Mouse (Mus musculus): Measurements from ENCODE around the gene Rhbdd3. TPM values are rescaled to one million over a fixed set of nuclear protein-coding genes. Genes with fewer than 3 reads are reported as not detected.

Rhbdd3 gene
- total and polyA plus RNA-seq, 2 experiments from 2014 or later = 50.4 to 67.1 TPM

DNA sequence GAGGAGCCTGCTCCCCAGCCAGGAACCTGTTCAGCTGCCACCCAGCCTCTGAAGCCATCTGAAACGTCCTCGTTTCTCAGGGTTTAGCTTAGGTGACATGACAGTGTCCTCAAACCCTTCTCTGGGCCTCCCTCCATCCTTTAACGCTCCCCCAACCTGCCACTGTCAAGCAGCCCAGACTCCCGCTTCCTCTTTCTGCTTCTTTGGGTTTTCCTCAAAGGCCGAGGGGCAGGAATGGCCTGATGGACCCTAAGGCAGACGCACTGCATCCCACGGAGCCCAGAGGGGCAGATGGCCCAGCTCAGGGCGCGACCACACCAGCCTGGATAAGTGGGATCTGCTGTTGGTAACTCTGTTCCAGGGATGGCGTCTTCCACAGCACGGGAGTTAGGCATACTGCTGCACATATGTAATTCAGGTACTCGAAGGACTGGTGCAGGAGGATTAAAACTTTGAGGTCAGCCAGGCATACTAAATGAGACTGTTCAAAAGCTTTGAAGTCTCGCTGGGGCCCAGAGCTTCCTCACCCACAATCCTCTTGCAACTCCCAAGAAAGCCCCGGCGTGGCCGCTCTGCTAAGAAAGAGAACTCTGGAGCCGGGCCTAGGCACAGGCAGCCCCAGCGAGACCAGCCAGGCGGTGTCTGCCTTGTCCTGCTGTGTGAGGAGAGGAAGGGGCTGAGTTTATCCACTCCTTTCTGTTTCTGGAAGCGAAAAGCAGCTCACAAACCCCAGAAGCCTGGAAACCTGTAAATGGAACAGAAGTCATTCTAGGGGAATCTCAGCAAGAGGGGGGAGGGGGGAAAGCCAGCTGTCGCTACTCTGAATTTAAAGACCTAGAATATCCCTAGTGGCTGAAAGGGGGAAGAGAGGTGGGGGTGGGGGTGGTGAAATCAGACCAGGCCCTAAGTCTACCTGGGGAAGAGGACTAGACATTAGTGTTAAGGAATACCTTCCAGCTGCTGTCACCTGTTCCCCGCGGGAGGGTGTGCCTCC lies 42.5 kb upstream of the Rhbdd3 start:
- DNase-seq (ENCODE audit: low spot score) = no peak
- H3K27me3 ChIP-seq (ENCODE audit: insufficient read depth, low read length) = peaks cover 32% of the 10 kb centered on the region
- TF ChIP-seq CTCF (IDR thresholded peaks at IDR 0.05) = no peak; the same call in 1 of the 2 replicates

DNA sequence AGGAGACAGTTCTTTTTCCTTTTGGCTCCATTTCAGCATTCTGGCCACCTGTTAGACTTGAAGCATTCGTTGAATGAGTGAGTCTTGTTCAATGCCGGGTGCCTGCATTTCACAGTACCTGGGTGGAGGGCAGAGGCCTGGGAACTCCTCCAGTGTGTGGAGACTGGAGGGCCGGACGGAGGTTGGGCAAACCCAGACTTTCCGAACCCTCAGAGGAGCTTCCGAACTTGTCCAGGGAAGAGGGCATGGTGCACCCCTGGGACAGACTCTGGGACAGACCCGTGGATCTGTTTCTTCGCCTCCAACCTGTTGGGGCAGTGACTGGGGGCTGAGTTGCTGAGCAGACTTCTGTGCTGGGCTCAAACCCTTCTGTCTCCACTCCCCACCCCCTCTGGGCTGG lies 41.7 kb upstream of the Rhbdd3 start:
- peaks cover 5% of the 10 kb centered on the region; the same call in 1 of the 2 replicates for H3K4me1 ChIP-seq (ENCODE audit: insufficient read depth, low read length)
- TF ChIP-seq CTCF (IDR thresholded peaks at IDR 0.05) = no peak

More for the DNA sequence above, 42.5 kb upstream of the Rhbdd3 start:
- Histone ChIP-seq H3K4me2 (ENCODE audit: low read depth, low read length, poor library complexity, severe bottlenecking) (no peak overlapping the region), H3K36me3 (ENCODE audit: insufficient read depth, low read length) (peaks cover 7% of the 10 kb centered on the region), H3K9me3 (ENCODE audit: low read length) (no peaks in the 10 kb centered on the region), H3K9ac (replicated peaks; ENCODE audit: low read length, poor library complexity, severe bottlenecking) (no peak overlapping the region), H3K4me1 (ENCODE audit: insufficient read depth, low read length) (0 out of 2 replicates have a peak, but pooled peaks cover 3% of the 10 kb centered on the region), H3K27ac (ENCODE audit: low read depth, low read length) (no peak overlapping the region), H3K4me3 (ENCODE audit: low read depth, low read length) (no peak overlapping the region)
- ATAC-seq (ENCODE audit: low FRiP score) = no peak
- WGBS = 24% methylated on average over 23 of the region's 23 CpGs

DNA sequence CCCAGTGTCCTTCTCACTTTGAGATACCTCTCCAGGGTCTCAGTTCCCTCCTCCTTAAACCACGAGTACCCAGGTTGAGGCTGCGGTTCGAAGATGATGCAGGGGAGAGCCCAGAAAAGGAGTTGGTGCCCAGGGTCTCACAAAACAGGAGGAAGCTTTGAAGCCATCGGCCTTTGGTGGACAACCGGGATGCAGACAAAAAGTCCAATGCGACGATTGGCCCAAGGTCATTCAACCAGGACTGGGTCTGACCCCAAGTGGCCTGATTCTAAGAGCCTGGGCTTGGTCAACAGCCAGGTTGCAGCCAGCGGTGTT lies 41.2 kb upstream of the Rhbdd3 start:
- Histone ChIP-seq H3K9ac (replicated peaks; ENCODE audit: low read length, poor library complexity, severe bottlenecking) (peak overlapping the region; percentile 67; the same call in 1 of the 2 replicates), H3K27ac (ENCODE audit: low read depth, low read length) (no peak overlapping the region), H3K36me3 (ENCODE audit: insufficient read depth, low read length) (peaks cover 7% of the 10 kb centered on the region), H3K4me3 (ENCODE audit: low read depth, low read length) (peak overlapping the region; percentile 47), H3K4me1 (ENCODE audit: insufficient read depth, low read length) (peaks cover 5% of the 10 kb centered on the region; the same call in 1 of the 2 replicates), H3K9me3 (ENCODE audit: low read length) (no peaks in the 10 kb centered on the region), H3K4me2 (ENCODE audit: low read depth, low read length, poor library complexity, severe bottlenecking) (peak overlapping the region; percentile 89), H3K27me3 (ENCODE audit: insufficient read depth, low read length) (peaks cover 38% of the 10 kb centered on the region)
- DNase-seq (ENCODE audit: low spot score) (no peak), ATAC-seq (ENCODE audit: low FRiP score) (no peak)
- TF ChIP-seq CTCF (IDR thresholded peaks at IDR 0.05) = no peak
- WGBS = 16% methylated on average over 8 of the region's 8 CpGs

More for the DNA sequence above, 41.7 kb upstream of the Rhbdd3 start:
- ATAC-seq (ENCODE audit: low FRiP score) (no peak), DNase-seq (ENCODE audit: low spot score) (no peak)
- no peak overlapping the region for H3K4me3 ChIP-seq (ENCODE audit: low read depth, low read length)
- H3K27me3 ChIP-seq (ENCODE audit: insufficient read depth, low read length) = peaks cover 33% of the 10 kb centered on the region
- no peak overlapping the region for H3K27ac ChIP-seq (ENCODE audit: low read depth, low read length)
- WGBS = 60% methylated on average over 8 of the region's 8 CpGs
- peaks cover 7% of the 10 kb centered on the region for H3K36me3 ChIP-seq (ENCODE audit: insufficient read depth, low read length)
- H3K9me3 ChIP-seq (ENCODE audit: low read length) = no peaks in the 10 kb centered on the region
- no peak overlapping the region for H3K4me2 ChIP-seq (ENCODE audit: low read depth, low read length, poor library complexity, severe bottlenecking)
- H3K9ac ChIP-seq (replicated peaks; ENCODE audit: low read length, poor library complexity, severe bottlenecking) = no peak overlapping the region

DNA sequence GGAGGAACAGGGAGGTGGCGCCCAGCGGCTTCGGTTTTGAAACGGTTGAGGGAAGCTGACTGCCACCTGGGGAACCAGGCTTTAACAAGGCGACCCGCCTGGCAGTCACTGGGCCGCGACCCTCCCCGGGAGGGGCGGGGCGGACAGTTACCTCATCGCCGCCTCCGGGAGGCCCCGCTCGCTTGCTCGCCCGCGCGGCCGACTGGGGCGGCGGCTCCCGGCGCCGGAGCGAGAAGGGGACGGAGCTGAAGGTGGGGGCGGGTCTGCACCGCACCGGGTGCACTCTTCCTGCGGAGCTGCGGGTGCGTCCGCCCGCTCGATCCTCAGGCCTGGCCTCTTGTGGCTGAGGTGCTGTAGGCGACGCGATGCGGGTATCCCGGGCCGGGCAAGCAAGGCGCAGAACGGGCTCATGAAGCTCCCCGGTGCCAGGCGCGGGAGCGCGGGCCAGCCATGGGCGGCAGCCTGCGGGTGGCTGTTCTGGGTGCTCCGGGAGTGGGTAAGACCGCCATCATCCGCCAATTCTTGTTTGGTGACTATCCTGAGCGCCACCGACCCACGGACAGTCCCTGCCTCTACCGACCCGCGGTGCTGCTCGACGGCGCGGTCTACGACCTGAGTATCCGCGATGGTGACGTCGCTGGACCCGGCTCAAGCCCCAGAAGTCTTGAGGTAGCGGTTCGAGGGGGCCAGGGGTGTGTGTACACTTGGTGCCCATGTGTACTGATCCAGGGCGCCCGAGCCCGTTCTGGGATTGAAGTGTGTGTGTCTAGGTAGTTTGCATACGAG lies 40.7 kb upstream of the Rhbdd3 start, which contains the start of gene Rasl10a:
TSS of gene Rasl10a (plus strand) at position 273 of the 786 bp plus-strand sequence.
- ATAC-seq (ENCODE audit: low FRiP score) = no peak; the same call in 1 of the 2 replicates
- H3K9me3 ChIP-seq (ENCODE audit: low read length) = no peaks in the 10 kb centered on the region
- no peak for TF ChIP-seq CTCF (IDR thresholded peaks at IDR 0.05)
- peak within 1 kb of the TSS; percentile 89 for H3K4me2 ChIP-seq (ENCODE audit: low read depth, low read length, poor library complexity, severe bottlenecking)
- peaks cover 7% of the 10 kb centered on the region for H3K36me3 ChIP-seq (ENCODE audit: insufficient read depth, low read length)
- H3K27me3 ChIP-seq (ENCODE audit: insufficient read depth, low read length) = peaks cover 43% of the 10 kb centered on the region
- WGBS = 1% methylated on average over 75 of the region's 77 CpGs
- peak within 1 kb of the TSS; percentile 47 for H3K4me3 ChIP-seq (ENCODE audit: low read depth, low read length)
- peak within 1 kb of the TSS; percentile 67 for H3K9ac ChIP-seq (replicated peaks; ENCODE audit: low read length, poor library complexity, severe bottlenecking)
- H3K27ac ChIP-seq (ENCODE audit: low read depth, low read length) = no peak within 1 kb of the TSS
- H3K4me1 ChIP-seq (ENCODE audit: insufficient read depth, low read length) = peaks cover 5% of the 10 kb centered on the region; the same call in 1 of the 2 replicates
- no peak for DNase-seq (ENCODE audit: low spot score)

DNA sequence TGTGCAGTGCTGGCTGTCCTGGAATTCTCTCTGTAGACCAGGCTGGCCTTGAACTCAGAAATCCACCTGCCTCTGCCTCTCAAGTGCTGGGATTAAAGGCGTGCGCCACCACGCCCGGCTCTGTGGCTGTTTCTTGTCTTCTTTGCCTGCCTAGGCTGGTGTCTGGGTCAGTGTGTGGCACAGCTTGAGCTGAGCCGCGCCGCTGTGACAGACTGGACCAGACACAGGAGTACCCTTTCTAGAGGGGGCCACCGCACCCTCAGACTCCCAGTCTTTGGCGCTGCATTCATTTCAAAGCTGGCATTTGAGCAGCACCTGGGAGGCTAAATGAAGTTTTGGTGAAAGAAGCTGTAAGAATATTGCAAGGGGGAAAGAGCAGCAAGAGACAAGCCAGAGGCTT lies 39.9 kb upstream of the Rhbdd3 start:
- Histone ChIP-seq H3K9me3 (ENCODE audit: low read length) (no peaks in the 10 kb centered on the region), H3K27ac (ENCODE audit: low read depth, low read length) (no peak overlapping the region), H3K36me3 (ENCODE audit: insufficient read depth, low read length) (peaks cover 7% of the 10 kb centered on the region), H3K27me3 (ENCODE audit: insufficient read depth, low read length) (peaks cover 46% of the 10 kb centered on the region), H3K4me1 (ENCODE audit: insufficient read depth, low read length) (peaks cover 10% of the 10 kb centered on the region; the same call in 1 of the 2 replicates), H3K9ac (replicated peaks; ENCODE audit: low read length, poor library complexity, severe bottlenecking) (no peak overlapping the region), H3K4me2 (ENCODE audit: low read depth, low read length, poor library complexity, severe bottlenecking) (no peak overlapping the region), H3K4me3 (ENCODE audit: low read depth, low read length) (no peak overlapping the region)
- ATAC-seq (ENCODE audit: low FRiP score) = no peak
- WGBS = 31% methylated on average over 9 of the region's 9 CpGs
- no peak for DNase-seq (ENCODE audit: low spot score)
- no peak for TF ChIP-seq CTCF (IDR thresholded peaks at IDR 0.05)
